Mouse (Mus musculus): ENCODE measurements at regions not wholly inside any gene's neighbourhood (a gene's known extent, or its start where the extent isn't known, plus 50 kb on each side); places are given as distances from the start of the nearest gene placed in this dataset.
"Not testable (repeated sequence)": the region's sequence is repeated elsewhere in the genome, so short reads cannot be mapped to it uniquely, and the experiment has no call there.

- not testable (repeated sequence) for H3K4me1 ChIP-seq (replicated peaks); H3K36me3 ChIP-seq; H3K9ac ChIP-seq (replicated peaks); H3K4me3 ChIP-seq (replicated peaks); ATAC-seq (ENCODE audit: insufficient number of reproducible peaks, insufficient read depth, low FRiP score, low TSS enrichment, low read depth); H3K27me3 ChIP-seq; H3K9me3 ChIP-seq; H3K4me2 ChIP-seq; H3K27ac ChIP-seq
- no CpG with 5 or more reads among the region's 1 CpGs for WGBS
Observed at GRCm38 (mm10) chr8:20135626-20136025, 227.4 kb downstream of the Gm15319 start.

DNA sequence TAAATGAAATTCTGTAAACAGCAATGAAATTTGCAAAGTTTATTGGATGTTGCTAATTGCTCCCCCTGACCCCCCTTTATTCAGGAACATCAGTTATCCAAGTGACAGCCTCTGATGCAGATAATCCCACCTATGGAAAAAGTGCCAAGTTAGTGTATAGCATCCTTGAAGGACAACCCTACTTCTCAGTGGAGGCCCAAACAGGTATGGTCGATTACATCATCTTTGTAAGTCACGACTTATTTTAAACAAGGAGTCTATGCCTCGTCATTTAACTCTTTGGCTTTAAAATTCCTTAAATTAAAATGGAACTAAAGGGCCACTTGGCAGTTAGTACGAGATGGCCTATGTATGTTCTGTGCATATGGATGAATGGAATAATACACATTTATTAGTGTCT is 217.6 kb downstream of the Gm15319 start:
- WGBS: 86% methylated on average over 4 of the region's 4 CpGs
- H3K4me3 ChIP-seq (replicated peaks); H3K36me3 ChIP-seq; H3K4me1 ChIP-seq (replicated peaks); H3K9me3 ChIP-seq; H3K9ac ChIP-seq (replicated peaks); ATAC-seq (ENCODE audit: insufficient number of reproducible peaks, insufficient read depth, low FRiP score, low TSS enrichment, low read depth); H3K27me3 ChIP-seq; H3K4me2 ChIP-seq; H3K27ac ChIP-seq: not testable (repeated sequence)

DNA sequence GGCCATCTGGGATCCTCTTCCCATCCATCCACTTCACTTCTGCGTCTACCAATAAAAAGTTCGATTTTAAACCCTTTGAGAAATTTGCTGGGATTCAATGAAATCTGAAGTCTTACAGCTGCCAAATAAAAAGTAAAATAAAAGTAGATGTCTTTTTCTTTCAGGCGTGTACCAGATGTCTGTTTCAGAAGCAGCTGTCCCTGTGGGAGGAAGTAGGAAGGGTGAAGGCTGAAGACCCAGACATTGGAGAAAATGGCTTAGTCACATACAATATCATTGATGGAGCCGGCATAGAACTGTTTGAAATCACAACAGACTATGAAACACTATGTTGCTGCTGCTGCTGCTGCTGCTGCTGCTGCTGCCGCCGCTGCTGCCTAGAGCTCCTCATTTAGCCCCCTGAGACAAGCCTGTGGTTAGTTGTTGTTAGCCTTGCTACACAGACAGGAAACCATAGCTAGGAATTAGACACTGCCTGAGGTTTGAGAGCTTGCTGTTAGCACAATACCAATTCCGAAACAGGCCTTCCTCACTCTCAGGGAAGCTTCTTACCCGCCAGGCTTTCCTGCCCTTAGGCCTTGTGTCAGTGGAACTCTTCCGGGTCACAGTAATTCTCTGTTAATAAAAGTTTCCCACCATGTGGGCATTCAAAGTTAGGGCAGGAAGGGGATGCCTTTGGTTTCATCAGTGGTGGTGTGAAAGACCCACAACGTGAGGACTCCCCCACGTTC is 211.5 kb downstream of the Gm15319 start:
- H3K4me1 ChIP-seq (replicated peaks); H3K27ac ChIP-seq; H3K4me3 ChIP-seq (replicated peaks); H3K27me3 ChIP-seq; ATAC-seq (ENCODE audit: insufficient number of reproducible peaks, insufficient read depth, low FRiP score, low TSS enrichment, low read depth); H3K9ac ChIP-seq (replicated peaks); H3K36me3 ChIP-seq; H3K9me3 ChIP-seq; H3K4me2 ChIP-seq: not testable (repeated sequence)
- 90% methylated on average over 8 of the region's 11 CpGs for WGBS

DNA sequence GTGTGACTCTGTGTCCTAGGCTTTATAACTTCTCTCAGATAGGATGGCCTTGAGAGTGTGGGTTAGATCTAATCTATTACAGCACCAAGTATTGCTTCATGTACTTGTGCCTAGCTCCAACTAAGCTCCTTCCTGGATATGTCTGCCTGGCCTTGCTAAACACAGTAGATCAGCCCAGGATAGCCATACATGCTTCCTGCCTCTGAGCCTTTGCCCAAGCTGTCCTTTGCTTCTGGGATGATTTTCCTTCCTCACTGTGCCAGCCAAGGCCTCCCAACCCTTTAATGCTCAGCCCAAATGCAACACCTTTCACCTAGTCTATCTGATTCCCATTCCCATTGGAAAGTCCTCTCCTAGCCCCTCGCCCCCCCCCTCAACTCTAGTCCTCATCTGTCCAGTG is 208.9 kb downstream of the Gm15319 start:
- not testable (repeated sequence) for H3K4me1 ChIP-seq (replicated peaks); H3K9me3 ChIP-seq; H3K27me3 ChIP-seq; H3K36me3 ChIP-seq; H3K27ac ChIP-seq; H3K9ac ChIP-seq (replicated peaks); H3K4me2 ChIP-seq; ATAC-seq (ENCODE audit: insufficient number of reproducible peaks, insufficient read depth, low FRiP score, low TSS enrichment, low read depth); H3K4me3 ChIP-seq (replicated peaks)
- 96% methylated on average over 1 of the region's 1 CpGs for WGBS
